Mouse (Mus musculus): ENCODE data around the gene Casp8ap2.

DNA sequence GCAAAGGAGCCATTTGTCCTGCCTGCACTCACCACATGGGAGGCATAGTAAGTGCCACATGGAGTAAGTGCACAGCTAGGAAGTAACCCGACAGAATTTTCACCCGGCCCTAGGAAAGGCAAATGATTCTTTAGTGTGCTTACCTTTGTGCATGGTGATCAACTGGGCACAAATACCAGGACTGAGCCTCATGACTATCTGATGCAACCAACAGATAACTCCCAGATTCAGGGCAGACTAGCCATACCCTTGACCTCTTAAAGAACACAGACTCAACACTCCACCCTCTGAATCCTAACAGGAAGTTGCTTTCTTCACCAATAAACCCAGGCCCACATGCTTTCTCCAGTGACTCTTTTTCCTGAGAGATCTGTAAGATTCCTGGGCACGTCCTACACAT, 43.8 kb upstream of the Casp8ap2 start:
- TF ChIP-seq CTCF (IDR thresholded peaks at IDR 0.05) (no peak), POLR2A (IDR thresholded peaks at IDR 0.05; ENCODE audit: insufficient read depth, low read depth, low read length) (no peak), EP300 (IDR thresholded peaks at IDR 0.05; ENCODE audit: insufficient read depth, low read depth, low read length) (no peak)
